Mouse (Mus musculus) right cerebral cortex, adult 18-20 months (tissue): Measurements from ENCODE around the gene Necab2.
A peak's percentile ranks its signal among the peaks of the same experiment; 100 is the strongest.

Source experiments
- DNase-seq: peaks from one replicate; pipeline ENCODE4 v3.0.0; 2022; ENCODE audit warnings: mixed read lengths

Gene Necab2

GRCm38 (mm10) chr8:119428766-119429327, 17.7 kb upstream of the Necab2 start:
- DNase-seq, result no peak

- DNase-seq, result no peak
Measured at GRCm38 (mm10) chr8:119429552-119429951, 17.0 kb upstream of the Necab2 start.

GRCm38 (mm10) chr8:119430250-119430649, 16.3 kb upstream of the Necab2 start:
- DNase-seq, result no peak

GRCm38 (mm10) chr8:119430690-119431089, 15.8 kb upstream of the Necab2 start:
- DNase-seq, result no peak

- no peak for DNase-seq
Measured at GRCm38 (mm10) chr8:119432372-119432771, 14.1 kb upstream of the Necab2 start.

- DNase-seq, result no peak
Measured at GRCm38 (mm10) chr8:119433582-119434174, 12.8 kb upstream of the Necab2 start, which contains the start of gene Osgin1. Osgin1 (plus strand) TSS chr8:119434124.

GRCm38 (mm10) chr8:119434569-119434968, 11.9 kb upstream of the Necab2 start:
- DNase-seq, result no peak

GRCm38 (mm10) chr8:119435527-119435926, 11.0 kb upstream of the Necab2 start:
- DNase-seq, result no peak

- no peak for DNase-seq
Measured at GRCm38 (mm10) chr8:119436331-119436730, 10.2 kb upstream of the Necab2 start.

- DNase-seq, result no peak
Measured at GRCm38 (mm10) chr8:119436933-119437332, 9.6 kb upstream of the Necab2 start.

GRCm38 (mm10) chr8:119437506-119437905, 9.0 kb upstream of the Necab2 start:
- no peak for DNase-seq

- no peak for DNase-seq
Measured at GRCm38 (mm10) chr8:119438876-119439275, 7.6 kb upstream of the Necab2 start.

- DNase-seq, result no peak
Measured at GRCm38 (mm10) chr8:119439424-119439823, 7.1 kb upstream of the Necab2 start.

- DNase-seq, result no peak
Measured at GRCm38 (mm10) chr8:119439893-119440249, 6.6 kb upstream of the Necab2 start.

- DNase-seq, result peak; percentile 63
Measured at GRCm38 (mm10) chr8:119440250-119440951, 6.1 kb upstream of the Necab2 start.

GRCm38 (mm10) chr8:119440952-119441270, 5.6 kb upstream of the Necab2 start:
- no peak for DNase-seq

- DNase-seq, result no peak
Measured at GRCm38 (mm10) chr8:119442013-119442412, 4.5 kb upstream of the Necab2 start.

GRCm38 (mm10) chr8:119442970-119443369, 3.5 kb upstream of the Necab2 start:
- DNase-seq, result no peak

- no peak for DNase-seq
Measured at GRCm38 (mm10) chr8:119446990-119447780, 666 bp downstream of the Necab2 start.

- no peak for DNase-seq
Measured at GRCm38 (mm10) chr8:119447781-119448170, 1.3 kb downstream of the Necab2 start.

- DNase-seq, result peak; percentile 84
Measured at GRCm38 (mm10) chr8:119449627-119450026, 3.1 kb downstream of the Necab2 start.

- DNase-seq, result no peak
Measured at GRCm38 (mm10) chr8:119451131-119451530, 4.6 kb downstream of the Necab2 start.

- DNase-seq, result no peak
Measured at GRCm38 (mm10) chr8:119452919-119453318, 6.4 kb downstream of the Necab2 start.

- DNase-seq, result no peak
Measured at GRCm38 (mm10) chr8:119456045-119456444, 9.5 kb downstream of the Necab2 start.
